Mouse (Mus musculus) adrenal gland, postnatal 4 days (tissue): ENCODE results near the gene Kcns1. TPM values are rescaled to one million over a fixed set of nuclear protein-coding genes. Genes with fewer than 3 reads are reported as not detected.

Source experiments
- DNase-seq, 2 experiments: peaks; one replicate each; pipeline ENCODE4 v3.0.0; 2021 to 2022; ENCODE audit warnings: low spot score in 2 of 2, mixed read lengths in 2 of 2
- total RNA-seq, 2 experiments: library from RNA; stranded (reverse); gene quantifications; 2 replicates each; pipeline ENCODE4 v1.2.3; 2021

Gene Kcns1
- total RNA-seq, 2 experiments from 2014 or later = 0.20 to 0.40 TPM

- DNase-seq = no peak
Observed at GRCm38 (mm10) chr2:164173394-164173793, 2.5 kb upstream of the Kcns1 start.

DNA sequence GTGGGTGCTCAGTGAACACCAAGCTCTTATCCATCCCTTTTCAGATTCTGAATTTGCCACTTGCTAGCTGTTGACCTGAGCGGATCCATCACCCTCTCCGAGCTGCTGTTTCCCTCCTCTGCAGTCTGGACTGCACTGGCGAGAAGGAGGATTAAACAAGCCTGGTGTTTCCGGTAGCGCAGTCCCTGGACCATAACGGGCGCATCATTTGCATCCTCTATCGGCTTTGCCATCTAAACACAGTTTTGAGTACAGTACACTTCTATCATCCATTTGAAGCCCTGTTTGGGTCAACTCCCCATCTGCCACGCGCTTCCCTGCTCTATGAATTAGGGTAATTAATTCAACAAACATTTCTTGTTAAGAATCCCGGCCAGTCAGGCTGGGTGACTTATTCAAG lies 587 bp downstream of the Kcns1 start:
- no peak for DNase-seq

DNA sequence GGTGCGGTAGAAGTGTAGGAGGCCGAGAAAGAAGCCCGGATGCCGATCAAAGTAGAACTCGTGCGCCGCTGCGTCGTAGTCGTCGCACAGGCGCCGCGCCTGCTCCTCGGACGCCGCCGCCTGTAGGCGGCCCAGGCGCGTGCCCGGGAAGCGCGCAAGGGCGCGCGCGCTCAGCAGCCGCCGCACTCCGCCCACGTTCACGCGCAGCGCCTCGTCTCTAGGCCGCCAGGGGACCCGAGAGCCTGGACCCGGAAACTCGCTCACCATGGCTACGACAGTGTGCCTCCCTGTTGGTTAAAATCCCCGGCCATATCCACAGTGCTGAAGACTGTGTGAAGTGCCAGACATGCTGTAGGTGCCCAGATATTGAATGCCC lies 2.4 kb downstream of the Kcns1 start:
- no peak for DNase-seq

DNA sequence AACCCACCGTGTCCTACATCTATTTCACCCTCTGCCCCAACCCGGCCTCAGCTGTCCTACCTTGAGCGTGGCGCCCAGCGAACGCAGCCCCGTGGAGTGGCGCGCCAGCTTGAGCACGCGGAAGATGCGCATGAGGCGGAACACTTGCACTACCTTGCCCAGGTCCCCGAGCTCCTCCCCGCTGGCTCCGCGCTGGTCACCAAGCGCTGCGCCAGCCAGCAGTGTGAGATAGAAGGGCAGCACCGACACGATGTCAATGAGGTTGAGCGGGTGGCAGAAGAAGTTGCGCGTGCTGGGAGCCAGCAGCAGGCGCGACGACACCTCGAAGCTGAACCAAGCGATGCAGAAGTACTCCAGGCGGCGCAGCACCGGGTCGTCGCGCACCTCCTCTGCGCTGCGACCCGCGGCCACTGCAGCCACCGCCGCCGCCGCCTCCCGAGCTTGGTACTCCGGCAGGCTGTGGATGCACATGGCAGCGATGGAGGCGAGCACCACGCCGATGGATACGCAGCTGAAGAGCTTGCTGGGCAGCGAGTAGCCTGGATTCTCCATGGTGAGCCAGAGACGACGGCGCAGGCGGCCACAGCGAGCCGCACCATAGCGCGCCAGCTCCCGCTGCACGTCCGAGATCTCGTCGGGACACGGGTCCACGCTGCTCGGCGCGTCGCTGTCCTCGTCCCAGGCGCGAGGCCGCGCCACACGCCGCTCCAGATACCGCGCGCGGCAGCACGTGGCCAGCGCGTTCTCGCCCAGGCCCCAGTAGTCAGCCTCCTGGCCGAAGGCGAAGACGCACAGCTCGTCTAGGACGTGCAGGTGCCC lies 3.0 kb downstream of the Kcns1 start:
- DNase-seq = no peak

GRCm38 (mm10) chr2:164164941-164165340 lies 6.0 kb downstream of the Kcns1 start:
- DNase-seq = no peak

GRCm38 (mm10) chr2:164161515-164162055 lies 9.3 kb downstream of the Kcns1 start:
- no peak for DNase-seq

DNA sequence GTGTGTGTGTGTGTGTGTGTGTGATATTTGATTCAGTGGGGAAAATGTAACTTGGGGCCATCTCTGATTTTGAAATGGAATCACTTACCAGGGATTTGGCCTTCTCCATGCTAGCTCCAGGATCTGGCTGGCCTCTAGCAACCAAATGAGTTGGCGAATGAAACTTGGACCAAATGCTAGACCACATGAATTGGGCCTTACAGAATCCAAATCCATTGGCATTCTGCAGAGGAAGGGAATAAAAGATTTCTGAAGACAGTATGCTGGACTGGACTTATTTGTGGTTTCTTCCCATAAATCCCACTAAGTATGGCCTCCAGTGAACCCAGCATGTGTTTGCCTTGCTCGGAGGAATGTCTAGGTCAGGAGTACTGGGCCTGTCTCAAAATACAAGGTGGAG lies 12.1 kb downstream of the Kcns1 start:
- DNase-seq = no peak

DNA sequence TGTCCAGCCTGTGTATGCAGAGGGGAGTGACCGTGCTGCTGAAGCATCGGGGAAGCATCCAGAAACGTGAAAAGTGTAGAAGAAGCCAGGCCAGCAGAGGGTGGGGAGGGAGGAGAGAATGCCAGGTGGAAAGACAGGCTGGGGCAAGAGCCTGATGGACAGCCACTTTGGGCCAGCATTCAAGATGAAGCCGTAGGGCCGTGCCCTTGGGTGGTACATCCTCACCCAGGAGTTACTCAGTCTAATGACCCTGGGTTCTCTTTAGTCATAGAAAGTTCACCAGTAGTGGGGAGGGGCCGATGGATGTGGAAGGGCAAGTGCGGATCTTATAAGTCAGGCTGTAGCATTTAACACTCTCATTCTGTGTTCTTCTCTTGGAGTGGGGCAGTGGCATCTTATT lies 14.8 kb downstream of the Kcns1 start:
- DNase-seq = no peak

DNA sequence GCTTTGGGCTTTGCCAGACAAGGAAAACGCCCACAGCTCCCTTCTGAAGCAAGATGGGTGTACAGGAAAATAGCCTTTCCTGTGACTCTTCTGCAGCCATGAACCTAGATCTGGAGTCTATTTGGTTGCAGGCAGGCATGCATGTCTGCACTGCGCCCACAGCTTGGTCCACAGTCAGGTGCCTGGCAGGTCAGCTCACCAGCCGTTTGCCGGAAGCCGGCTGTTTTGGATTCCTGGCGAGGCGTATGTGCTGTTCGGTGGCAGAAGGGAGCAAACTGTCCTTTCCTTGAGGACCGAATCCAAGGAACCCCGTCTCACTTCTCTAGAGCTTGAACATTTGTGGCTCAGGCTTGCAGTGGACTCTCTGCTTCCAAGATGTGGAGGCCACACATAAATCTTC lies 16.9 kb downstream of the Kcns1 start:
- DNase-seq = no peak

- no peak for DNase-seq
Observed at GRCm38 (mm10) chr2:164152341-164152740, 18.6 kb downstream of the Kcns1 start.

DNA sequence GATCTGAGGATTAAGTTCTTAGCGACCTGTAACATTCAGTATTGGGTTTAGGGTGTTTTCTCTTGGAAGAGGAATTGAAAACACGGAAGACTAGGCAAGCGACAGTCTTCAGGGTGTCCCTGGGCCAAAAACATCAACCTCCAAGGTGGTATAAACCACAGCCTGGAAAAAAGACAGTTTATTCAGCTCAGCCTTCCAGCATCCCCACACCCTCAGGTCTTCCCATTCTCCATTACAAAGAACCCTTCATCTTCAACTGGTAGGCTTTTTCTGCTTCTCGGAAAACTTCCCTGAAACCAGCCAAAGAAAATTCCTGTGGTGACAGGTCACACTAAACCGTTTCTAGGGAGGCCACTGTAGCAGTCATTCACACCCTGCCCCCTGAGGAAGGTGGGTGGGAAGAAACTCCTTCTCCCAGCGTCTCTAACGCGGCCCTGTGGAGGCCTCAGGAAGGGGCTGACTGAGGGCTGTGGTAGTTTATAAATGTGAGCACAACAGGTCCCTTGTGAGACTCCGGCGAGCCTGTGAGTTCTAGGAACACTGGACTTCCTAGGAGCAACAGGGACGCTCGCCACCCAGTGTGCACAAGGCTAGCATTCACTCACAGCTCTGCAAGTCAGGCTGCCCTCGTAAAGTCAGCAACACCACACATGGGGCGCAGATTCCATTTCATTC lies 20.7 kb downstream of the Kcns1 start:
- no peak for DNase-seq

DNA sequence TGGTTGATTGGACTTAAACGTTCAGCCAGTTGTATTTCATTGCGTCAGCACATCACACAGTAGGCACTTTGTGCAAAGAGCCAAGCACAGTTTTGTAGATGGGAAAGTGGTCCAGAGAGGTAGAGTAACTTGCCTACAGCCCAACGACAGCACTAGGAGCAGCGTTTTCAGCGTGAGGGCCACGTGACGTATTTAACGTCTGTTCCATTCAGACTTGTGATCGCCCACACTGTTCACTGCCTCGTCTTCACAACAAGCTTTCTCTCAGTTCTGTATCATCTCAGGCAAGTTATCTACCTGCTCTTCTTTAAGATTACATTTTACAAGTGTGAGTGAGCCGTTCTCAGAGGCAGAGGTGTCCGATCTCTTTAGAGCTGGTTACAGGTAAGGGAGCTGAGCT lies 24.4 kb downstream of the Kcns1 start:
- no peak for DNase-seq

DNA sequence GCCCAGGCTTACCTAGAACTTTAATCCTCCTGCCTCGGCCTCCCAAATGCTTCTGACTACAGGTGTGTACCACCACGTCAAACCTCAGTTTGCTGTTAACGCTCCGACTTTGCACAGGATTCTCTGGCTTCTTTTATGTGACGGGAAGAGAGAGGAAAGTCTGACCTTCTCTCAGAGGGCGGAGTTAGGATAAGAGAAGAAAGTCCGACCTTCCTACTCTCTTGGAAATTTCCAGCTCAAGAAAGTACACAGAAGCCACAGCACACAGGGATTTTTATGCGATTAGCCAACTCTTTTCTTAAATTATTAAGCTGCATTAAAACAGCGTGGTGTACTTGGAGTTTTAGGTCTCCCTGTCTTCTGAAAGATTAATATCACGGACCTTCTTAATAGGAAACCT lies 26.4 kb downstream of the Kcns1 start:
- no peak for DNase-seq

DNA sequence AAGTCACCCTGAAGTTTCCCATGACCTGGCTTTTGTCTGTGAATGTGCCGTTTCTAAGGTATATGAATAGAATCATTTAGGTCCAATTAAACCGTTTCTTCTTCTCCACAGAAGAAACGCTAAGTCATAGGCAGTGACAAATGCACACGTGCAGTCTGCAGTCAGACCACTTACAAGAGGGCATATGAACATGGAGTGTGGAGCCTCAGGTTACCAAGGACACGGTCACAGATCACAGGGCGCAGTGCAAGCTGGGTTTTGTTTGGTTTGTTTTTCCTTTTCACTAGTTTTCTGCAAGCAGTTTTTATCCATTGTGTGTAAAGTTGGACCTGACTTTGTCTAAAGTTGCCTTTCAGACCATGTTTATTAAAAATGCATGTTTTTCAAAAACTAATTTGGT lies 26.9 kb downstream of the Kcns1 start:
- no peak for DNase-seq

DNA sequence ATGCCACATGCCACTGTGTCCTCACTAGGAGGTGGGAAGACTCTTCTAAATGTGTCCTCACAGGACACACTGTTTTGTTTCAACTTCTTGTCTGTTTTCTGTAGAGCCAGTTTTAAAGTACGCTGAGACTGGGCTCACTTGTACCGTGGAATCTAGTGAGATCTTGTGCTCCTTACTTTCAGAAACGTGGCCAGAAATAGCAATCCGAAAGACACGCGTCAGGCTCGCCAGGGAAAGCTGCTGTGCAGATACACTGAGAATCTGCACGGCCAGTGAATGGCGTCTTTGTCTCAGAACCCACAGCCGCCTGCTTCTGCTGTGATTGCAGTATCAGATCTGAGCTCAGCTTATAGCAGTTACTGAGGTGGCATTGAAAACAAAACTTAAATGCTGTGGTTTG lies 28.9 kb downstream of the Kcns1 start:
- no peak for DNase-seq

- no peak for DNase-seq
Observed at GRCm38 (mm10) chr2:164137754-164138153, 33.2 kb downstream of the Kcns1 start.

GRCm38 (mm10) chr2:164136393-164136792 lies 34.5 kb downstream of the Kcns1 start:
- DNase-seq = no peak

GRCm38 (mm10) chr2:164135367-164135766 lies 35.5 kb downstream of the Kcns1 start:
- no peak for DNase-seq

DNA sequence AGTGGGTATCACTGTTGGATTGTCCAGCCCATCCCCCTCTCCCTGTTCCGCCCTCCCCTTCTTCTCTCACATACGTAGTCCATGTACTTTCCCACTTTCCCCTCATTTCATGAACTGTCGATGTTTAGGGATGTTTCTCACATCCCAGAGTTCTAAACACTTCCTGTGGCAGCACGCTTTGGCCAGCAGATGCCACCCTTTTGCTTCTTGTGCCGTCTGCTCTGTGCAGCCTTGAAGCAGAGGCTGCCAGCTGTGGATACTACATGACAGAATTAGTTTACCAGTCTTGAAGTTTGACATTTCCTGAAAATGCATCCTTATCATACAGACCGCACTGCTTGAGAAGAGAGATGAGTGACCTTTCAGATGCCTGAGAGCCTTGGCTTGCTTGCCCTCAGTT lies 36.4 kb downstream of the Kcns1 start:
- DNase-seq = no peak

- DNase-seq = no peak
Observed at GRCm38 (mm10) chr2:164131586-164131985, 39.3 kb downstream of the Kcns1 start.

GRCm38 (mm10) chr2:164128576-164129411 lies 42.1 kb downstream of the Kcns1 start:
- no peak for DNase-seq

DNA sequence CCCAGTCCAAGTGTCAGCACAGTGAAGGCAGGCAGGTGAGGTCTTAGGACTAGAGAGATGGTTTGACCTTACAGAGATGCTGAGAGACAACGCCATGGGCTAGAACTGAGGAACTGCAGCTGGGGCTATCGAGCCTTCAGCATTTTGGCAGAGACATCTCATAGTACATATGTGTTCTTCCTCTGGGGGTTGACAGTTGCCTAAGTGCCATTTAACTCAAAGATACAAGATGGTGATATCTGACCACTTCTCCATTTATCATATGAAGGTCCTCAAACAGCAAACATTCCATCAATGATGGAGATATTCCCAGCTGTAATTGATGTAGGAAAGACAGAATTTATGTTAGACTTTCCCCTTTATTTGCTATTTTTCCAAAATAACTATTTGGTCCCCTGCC lies 43.6 kb downstream of the Kcns1 start:
- no peak for DNase-seq
